Mouse (Mus musculus) neural tube, embryonic 14.5 days (tissue): ENCODE results near the gene Mrps35. TPM values are rescaled to one million over a fixed set of nuclear protein-coding genes. Genes with fewer than 3 reads are reported as not detected.

Experiments used
- polyA plus RNA-seq: library from polyadenylated mRNA; unstranded; fragments of >200 nt; fragmentation: Nextera tagmentation; extraction: Ambion mirVana; gene quantifications from 2 replicates; pipeline ENCODE4 v1.2.1, GENCODE M21; 2014

Mrps35 gene
- polyA plus RNA-seq, 1 experiment from 2014 or later = 82.3 TPM

Other genes with a start within 250 kb of the Mrps35 start
- 3.2 and 3.7 TPM in 2 replicates for gene Arntl2, start 246.7 kb upstream of the Mrps35 start, polyA plus RNA-seq
- gene Smco2, start 192.7 kb upstream of the Mrps35 start, polyA plus RNA-seq = not detected in 2 replicates
- 8.5 and 14.7 TPM in 2 replicates for gene Ppfibp1, start 154.3 kb upstream of the Mrps35 start, polyA plus RNA-seq
- 0.12 TPM in 1 of 2 replicates, not detected in the other for gene 1700034J05Rik, start 88.3 kb upstream of the Mrps35 start, polyA plus RNA-seq
- gene Rep15, start 10.2 kb upstream of the Mrps35 start, polyA plus RNA-seq = 0.60 and 0.79 TPM in 2 replicates
- gene Mansc4, start 44.3 kb downstream of the Mrps35 start, polyA plus RNA-seq = 0.66 and 1.1 TPM in 2 replicates
- gene Klhl42, start 48.6 kb downstream of the Mrps35 start, polyA plus RNA-seq = 9.7 and 10.3 TPM in 2 replicates
- gene Pthlh, start 221.4 kb downstream of the Mrps35 start, polyA plus RNA-seq = 2.6 and 3.2 TPM in 2 replicates